Mouse (Mus musculus) liver, postnatal 0 days (tissue): Measurements from ENCODE around the gene Gm15517. TPM values are rescaled to one million over a fixed set of nuclear protein-coding genes. Genes with fewer than 3 reads are reported as not detected.
"Not testable (repeated sequence)": the region's sequence is repeated elsewhere in the genome, so short reads cannot be mapped to it uniquely, and the experiment has no call there.

Source experiments
- ATAC-seq: fragments of 200-750 bp; cut with Nextera tagmentation; 2 replicates; pipeline ENCODE4 v1.8.0; 2017; ENCODE audit warnings: mild to moderate bottlenecking, moderate library complexity
- DNase-seq: peaks from one replicate; pipeline ENCODE4 v3.0.0-alpha.2; 2016
- H3K27ac ChIP-seq: fragments of 300-500 bp; sonication (generic); 2 replicates; pipeline ENCODE4 v1.5.1; 2014; ENCODE audit warnings: antibody characterized with exemption, moderate library complexity, mild to moderate bottlenecking, low read depth
- H3K27me3 ChIP-seq: fragments of 300-500 bp; sonication (generic); 2 replicates; pipeline ENCODE4 v1.6.1; 2014; ENCODE audit warnings: low read length, control low read depth, mixed read lengths; ENCODE audit not compliant: insufficient read depth
- H3K36me3 ChIP-seq: fragments of 300-500 bp; sonication (generic); replicated peaks from 2 replicates; pipeline ENCODE4 v1.6.1; 2014; ENCODE audit warnings: mild to moderate bottlenecking, control low read depth, low read length, moderate library complexity, mixed read lengths; ENCODE audit not compliant: insufficient read depth
- H3K4me1 ChIP-seq: fragments of 300-500 bp; sonication (generic); 2 replicates; pipeline ENCODE4 v1.6.1; 2014; ENCODE audit warnings: antibody characterized with exemption, mild to moderate bottlenecking, control low read depth; ENCODE audit not compliant: insufficient read depth
- H3K4me2 ChIP-seq: fragments of 300-500 bp; sonication (generic); 2 replicates; pipeline ENCODE4 v1.6.1; 2014; ENCODE audit warnings: low read depth, mild to moderate bottlenecking, low read length, moderate library complexity, mixed read lengths
- H3K4me3 ChIP-seq: fragments of 300-500 bp; sonication (generic); 2 replicates; pipeline ENCODE4 v1.5.1; 2014; ENCODE audit warnings: low read depth, low read length
- H3K9ac ChIP-seq: fragments of 300-500 bp; sonication (generic); replicated peaks from 2 replicates; pipeline ENCODE4 v1.6.1; 2014; ENCODE audit warnings: mild to moderate bottlenecking, moderate library complexity
- H3K9me3 ChIP-seq: fragments of 300-500 bp; sonication (generic); 2 replicates; pipeline ENCODE4 v1.6.1; 2016; ENCODE audit warnings: mild to moderate bottlenecking, control low read depth, low read length, mixed read lengths
- CTCF ChIP-seq: sonication (generic); IDR thresholded peaks from 2 replicates; pipeline ENCODE4 v1.5.1; 2016; ENCODE audit warnings: antibody characterized with exemption, low read depth
- EP300 ChIP-seq: IDR thresholded peaks from 2 replicates; pipeline ENCODE4 v1.6.1; 2016; ENCODE audit warnings: antibody characterized with exemption, low read depth, mild to moderate bottlenecking
- WGBS: fragments of 180-500 bp; shearing (Covaris S2); extraction: QIAGEN DNeasy Blood & Tissue Kit; methylation state at CpG from one replicate; pipeline ENCODE4 v1.1.7; 2014; ENCODE audit not compliant: insufficient replicate concordance; 5-methylcytosine and 5-hydroxymethylcytosine counted together
- polyA plus RNA-seq: library from polyadenylated mRNA; unstranded; fragments of >200 nt; fragmentation: Nextera tagmentation; extraction: Ambion mirVana; gene quantifications from 2 replicates; pipeline ENCODE4 v1.2.1, GENCODE M21; 2015

Gm15517 gene
- polyA plus RNA-seq: not detected in 2 replicates

- ATAC-seq (no peak), DNase-seq (no peak)
- H3K9me3 ChIP-seq: no peaks in the 10 kb centered on the region
- peaks cover 11% of the 10 kb centered on the region; the same call in 1 of the 2 replicates for H3K27me3 ChIP-seq
- 0 out of 2 replicates have a peak within 1 kb of the TSS, but pooled peaks have one; percentile 7 for H3K9ac ChIP-seq
- H3K27ac ChIP-seq: no peak within 1 kb of the TSS
- H3K4me1 ChIP-seq: no peaks in the 10 kb centered on the region
- no peaks in the 10 kb centered on the region for H3K36me3 ChIP-seq
- H3K4me3 ChIP-seq: no peak within 1 kb of the TSS
- 34% methylated on average over 5 of the region's 5 CpGs for WGBS
- TF ChIP-seq CTCF (no peak), EP300 (no peak)
- H3K4me2 ChIP-seq: no peak within 1 kb of the TSS
Measured at GRCm38 (mm10) chr7:44261147-44261546, at the start of gene Gm15517. TSS of gene Gm15517 (plus strand) at chr7:44261447.

GRCm38 (mm10) chr7:44215645-44216044, 45.6 kb upstream of the Gm15517 start, which contains the start of gene Klk1b5:
TSS of gene Klk1b5 (plus strand) at chr7:44215945.
- 73% methylated on average over 1 of the region's 1 CpGs for whole genome bisulfite sequencing
- Histone ChIP-seq H3K36me3 (no peaks in the 10 kb centered on the region), H3K27me3 (no peaks in the 10 kb centered on the region), H3K4me1 (no peaks in the 10 kb centered on the region), H3K27ac (no peak within 1 kb of the TSS), H3K9me3 (no peaks in the 10 kb centered on the region), H3K4me2 (no peak within 1 kb of the TSS), H3K9ac (no peak within 1 kb of the TSS), H3K4me3 (no peak within 1 kb of the TSS)
- ATAC-seq (no peak), DNase-seq (no peak)
- TF ChIP-seq CTCF: no peak
- TF ChIP-seq EP300: no peak

- H3K27me3 ChIP-seq, ATAC-seq, H3K27ac ChIP-seq, H3K4me2 ChIP-seq, DNase-seq, H3K4me3 ChIP-seq, H3K9me3 ChIP-seq, H3K4me1 ChIP-seq, H3K9ac ChIP-seq, H3K36me3 ChIP-seq: not testable (repeated sequence)
- 65% methylated on average over 8 of the region's 10 CpGs for WGBS
Measured at GRCm38 (mm10) chr7:44221601-44222000, 39.6 kb upstream of the Gm15517 start.

GRCm38 (mm10) chr7:44222335-44222734, 38.9 kb upstream of the Gm15517 start:
- not testable (repeated sequence) for H3K9ac ChIP-seq, H3K27ac ChIP-seq, H3K27me3 ChIP-seq, H3K36me3 ChIP-seq, H3K4me2 ChIP-seq, H3K4me3 ChIP-seq, ATAC-seq, H3K4me1 ChIP-seq, H3K9me3 ChIP-seq, DNase-seq
- WGBS: 53% methylated on average over 6 of the region's 6 CpGs

GRCm38 (mm10) chr7:44225076-44225475, 36.2 kb upstream of the Gm15517 start, which contains the start of gene Klk1:
TSS of gene Klk1 (plus strand) at chr7:44225360.
- H3K36me3 ChIP-seq: no peaks in the 10 kb centered on the region

GRCm38 (mm10) chr7:44235909-44236308, 25.3 kb upstream of the Gm15517 start, which contains the start of gene Gm36864:
TSS of gene Gm36864 (plus strand) at chr7:44236177.
- ATAC-seq (no peak), DNase-seq (no peak)
- Histone ChIP-seq H3K27ac (no peak within 1 kb of the TSS), H3K9ac (no peak within 1 kb of the TSS), H3K4me1 (no peaks in the 10 kb centered on the region), H3K27me3 (no peaks in the 10 kb centered on the region), H3K4me3 (no peak within 1 kb of the TSS), H3K4me2 (no peak within 1 kb of the TSS), H3K9me3 (no peaks in the 10 kb centered on the region), H3K36me3 (no peaks in the 10 kb centered on the region)
- 56% methylated on average over 3 of the region's 3 CpGs for WGBS
- TF ChIP-seq EP300 (no peak), CTCF (no peak)

More at GRCm38 (mm10) chr7:44225076-44225475, 36.2 kb upstream of the Gm15517 start, which contains the start of gene Klk1:
- Histone ChIP-seq H3K27ac (no peak within 1 kb of the TSS), H3K4me2 (no peak within 1 kb of the TSS), H3K9ac (no peak within 1 kb of the TSS), H3K27me3 (no peaks in the 10 kb centered on the region), H3K9me3 (no peaks in the 10 kb centered on the region), H3K4me1 (no peaks in the 10 kb centered on the region), H3K4me3 (no peak within 1 kb of the TSS)
- DNase-seq (no peak), ATAC-seq (no peak)
- TF ChIP-seq CTCF (no peak), EP300 (no peak)
- 33% methylated on average over 1 of the region's 1 CpGs for WGBS

GRCm38 (mm10) chr7:44239913-44240312, 21.3 kb upstream of the Gm15517 start:
- H3K27me3 ChIP-seq: no peaks in the 10 kb centered on the region

More at GRCm38 (mm10) chr7:44239913-44240312, 21.3 kb upstream of the Gm15517 start:
- Histone ChIP-seq H3K4me3 (no peak overlapping the region), H3K4me2 (no peak overlapping the region), H3K4me1 (peaks cover under 1% of the 10 kb centered on the region; the same call in 1 of the 2 replicates), H3K9ac (no peak overlapping the region), H3K36me3 (no peaks in the 10 kb centered on the region), H3K27ac (no peak overlapping the region), H3K9me3 (no peaks in the 10 kb centered on the region)
- TF ChIP-seq CTCF (no peak), EP300 (no peak)
- ATAC-seq (no peak), DNase-seq (no peak)
- 44% methylated on average over 2 of the region's 2 CpGs for WGBS
